Mouse (Mus musculus) cerebellum, adult 8-10 months (tissue): ENCODE measurements around the gene Mrnip.

Source experiments
- DNase-seq: peaks from one replicate; pipeline ENCODE4 v3.0.0; 2022

The Mrnip gene

DNA sequence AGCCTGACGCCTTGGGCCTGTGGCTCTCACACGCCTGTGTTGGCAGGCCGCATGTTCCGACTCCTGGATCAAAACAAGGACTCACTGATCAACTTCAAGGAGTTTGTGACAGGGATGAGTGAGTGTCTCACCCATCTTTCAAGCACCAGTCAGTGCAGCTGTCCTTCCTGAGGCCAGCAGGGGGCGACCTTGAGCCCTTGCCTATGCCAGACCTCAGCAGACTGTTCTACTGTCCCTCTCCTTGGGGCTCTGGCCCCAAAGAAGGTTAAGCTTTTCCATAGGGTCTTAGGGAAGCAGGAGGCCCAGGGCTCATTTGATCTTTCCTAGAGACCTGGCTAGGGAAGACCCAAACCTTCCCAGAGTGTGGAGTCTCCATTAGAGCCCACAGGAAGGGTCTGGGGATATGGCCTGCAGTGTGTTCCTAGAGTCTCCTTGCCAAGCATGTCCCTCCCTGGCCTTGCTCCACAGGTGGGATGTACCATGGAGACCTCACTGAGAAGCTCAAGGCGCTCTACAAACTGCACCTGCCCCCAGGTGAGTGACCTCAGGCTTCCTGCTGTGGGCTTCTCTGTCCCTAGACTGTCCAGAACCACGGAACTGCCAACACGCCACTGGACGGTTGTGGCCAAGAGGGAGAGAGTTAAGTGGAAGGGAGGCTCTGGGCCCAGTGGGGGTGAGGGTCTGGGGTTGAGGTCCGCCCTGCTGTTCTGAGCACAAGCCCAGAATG is 12.5 kb upstream of the Mrnip start:
- DNase-seq, result peak; percentile 45

DNA sequence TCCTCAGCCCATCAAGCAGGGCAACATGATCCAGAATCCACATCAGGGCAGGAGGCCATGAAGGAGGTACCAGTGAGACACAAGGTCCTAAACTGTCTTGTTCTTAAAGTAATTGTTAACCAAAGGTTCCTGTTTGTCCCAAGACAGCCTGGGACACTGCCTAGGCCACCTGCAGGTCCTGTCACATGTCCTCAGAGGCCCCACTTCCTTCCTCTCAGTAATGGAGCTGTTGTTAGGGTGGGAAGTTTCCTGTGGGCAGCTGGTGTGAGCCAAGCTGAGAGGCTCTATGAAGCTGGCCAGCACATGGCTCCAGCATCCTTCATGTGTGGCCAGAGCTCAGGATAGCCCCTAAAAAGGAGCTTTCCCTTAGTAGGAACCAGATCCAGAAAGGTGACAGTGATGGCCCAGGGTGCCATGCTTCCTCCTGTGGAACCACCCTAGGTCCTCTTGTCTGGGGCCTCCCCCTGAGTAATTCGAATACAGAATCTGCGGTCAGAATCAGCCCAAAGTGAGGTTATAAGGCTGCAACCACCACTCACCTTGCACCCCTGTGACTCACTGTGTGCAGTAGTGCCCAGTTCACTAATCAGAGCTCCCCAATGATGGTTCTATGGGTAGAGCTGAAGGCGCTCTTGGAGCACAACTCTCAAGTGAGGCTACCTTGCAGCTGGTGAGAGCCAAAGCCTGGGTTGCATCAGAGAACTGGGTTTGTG is 11.8 kb upstream of the Mrnip start:
- DNase-seq, result no peak

DNA sequence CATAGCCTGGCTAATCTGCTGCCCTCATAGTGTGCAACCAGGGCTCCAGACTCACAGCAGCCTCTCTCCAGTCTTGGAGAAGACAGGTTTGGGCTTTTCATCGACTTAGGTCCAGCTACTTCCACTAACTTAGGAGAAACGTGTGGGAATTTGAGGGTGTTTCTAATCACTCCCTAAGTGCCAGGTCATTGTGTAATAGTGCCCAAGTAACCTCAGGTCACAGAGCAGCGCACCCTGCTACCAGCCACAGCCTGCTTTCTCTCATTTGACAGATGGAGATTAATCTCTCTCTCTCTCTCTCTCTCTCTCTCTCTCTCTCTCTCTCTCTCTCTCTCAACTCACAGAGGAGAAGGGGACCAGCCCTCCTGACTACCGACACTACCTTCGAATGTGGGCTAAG is 5.9 kb upstream of the Mrnip start:
- DNase-seq, result no peak

DNA sequence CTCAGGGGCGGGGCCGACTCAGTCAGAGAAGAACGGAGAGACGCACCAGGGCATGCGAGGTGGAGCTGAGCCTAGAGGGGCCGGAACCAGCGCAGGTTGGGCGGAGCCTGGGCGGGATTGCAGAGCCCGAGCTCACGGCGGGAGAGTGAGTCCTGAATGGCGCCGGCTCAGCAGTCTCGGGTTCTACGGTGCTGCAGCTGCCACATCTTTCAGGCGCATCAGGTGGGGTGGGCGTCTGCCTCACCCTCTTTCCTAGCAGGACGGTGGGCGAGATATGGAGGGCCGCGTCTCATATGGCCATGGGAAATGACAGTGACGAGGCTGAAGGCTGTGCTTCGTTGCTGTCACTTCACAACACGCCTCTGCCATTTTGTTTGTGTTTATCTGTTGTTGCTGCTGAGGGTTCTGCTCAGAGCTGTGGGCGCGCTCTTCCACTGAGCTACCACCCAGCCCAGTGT is 515 bp downstream of the Mrnip start:
- peak; percentile 96 for DNase-seq

DNA sequence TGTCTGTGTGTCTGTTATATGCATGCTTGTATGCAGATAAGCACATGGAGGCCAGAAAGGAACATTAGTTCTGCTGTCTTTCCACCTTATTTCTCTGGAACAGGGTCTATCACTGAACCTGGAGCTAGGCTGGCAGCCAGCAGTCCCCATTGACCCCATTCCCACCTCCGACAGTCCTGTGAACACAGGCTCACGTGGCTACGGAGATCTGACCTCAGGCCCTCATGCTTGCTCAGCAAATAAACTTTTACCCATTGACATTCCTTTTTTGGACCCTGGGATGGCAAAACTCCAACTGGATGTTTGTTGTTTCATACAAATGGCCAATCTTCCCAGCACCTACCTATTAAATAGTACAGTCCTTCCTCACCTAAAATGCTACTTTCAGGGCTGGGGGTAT is 2.1 kb downstream of the Mrnip start:
- DNase-seq, result no peak

DNA sequence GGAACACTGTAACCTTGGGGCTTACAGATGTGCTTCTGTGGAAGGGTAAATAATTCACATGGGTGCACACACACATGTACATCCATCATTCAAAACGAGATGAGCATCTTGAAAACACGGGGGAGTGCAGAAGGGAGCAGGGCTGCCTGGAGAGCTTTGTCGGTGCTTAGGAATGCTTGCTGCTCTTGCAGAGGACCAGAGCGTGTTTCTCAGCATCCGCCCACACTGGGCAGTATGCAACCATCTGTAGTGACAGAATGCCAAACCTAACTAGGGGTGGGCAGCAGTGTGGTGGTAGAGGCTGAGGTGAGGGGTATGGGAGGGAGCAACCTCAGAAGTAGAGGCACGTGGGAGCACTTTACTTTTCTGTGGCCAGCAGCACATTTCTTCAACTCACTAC is 2.9 kb downstream of the Mrnip start:
- DNase-seq, result no peak

DNA sequence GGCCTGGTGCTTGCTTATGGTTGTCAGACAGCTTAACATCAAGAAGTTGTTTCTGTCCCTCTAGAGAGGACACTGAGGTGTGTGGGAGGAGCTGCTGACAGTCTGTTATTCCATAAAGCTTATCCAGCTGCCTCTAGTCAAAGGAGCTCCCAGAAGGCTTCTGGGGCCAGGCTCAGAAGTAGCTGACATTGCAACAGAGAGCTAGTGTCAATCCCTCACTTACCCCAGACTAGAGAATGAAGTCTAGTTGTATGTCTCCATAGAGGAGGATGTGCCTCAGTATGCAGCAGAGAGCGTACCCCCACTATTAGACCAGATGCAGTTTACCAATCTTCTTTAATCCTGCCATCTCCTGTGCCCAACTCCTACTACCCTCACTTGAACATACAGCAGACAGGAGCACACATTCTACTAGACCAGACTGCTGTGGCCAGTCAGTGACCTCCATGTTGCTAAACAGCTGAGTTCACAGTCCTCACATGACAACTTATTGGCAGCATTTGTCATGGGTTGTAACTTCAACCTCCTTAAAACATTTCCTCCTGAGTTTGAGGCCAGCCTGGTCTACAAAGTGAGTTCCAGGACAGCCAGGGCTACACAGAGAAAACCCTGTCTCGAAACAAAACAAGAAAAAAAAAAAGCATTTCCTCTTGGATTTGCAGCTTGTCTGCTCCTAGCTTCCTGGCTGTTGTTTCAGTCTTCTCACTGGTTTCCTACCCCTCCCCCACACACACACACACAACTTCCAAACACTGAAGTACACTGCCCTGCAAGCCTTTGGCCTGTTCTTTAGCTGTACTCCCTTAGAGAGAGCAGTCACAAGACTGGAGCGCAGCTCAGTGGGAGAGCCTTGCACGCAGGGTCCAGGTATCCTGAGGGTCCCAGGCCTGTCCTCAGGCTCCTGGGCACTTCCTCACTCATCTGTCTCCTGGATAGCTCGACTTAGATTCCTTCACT is 4.6 kb downstream of the Mrnip start:
- no peak for DNase-seq

DNA sequence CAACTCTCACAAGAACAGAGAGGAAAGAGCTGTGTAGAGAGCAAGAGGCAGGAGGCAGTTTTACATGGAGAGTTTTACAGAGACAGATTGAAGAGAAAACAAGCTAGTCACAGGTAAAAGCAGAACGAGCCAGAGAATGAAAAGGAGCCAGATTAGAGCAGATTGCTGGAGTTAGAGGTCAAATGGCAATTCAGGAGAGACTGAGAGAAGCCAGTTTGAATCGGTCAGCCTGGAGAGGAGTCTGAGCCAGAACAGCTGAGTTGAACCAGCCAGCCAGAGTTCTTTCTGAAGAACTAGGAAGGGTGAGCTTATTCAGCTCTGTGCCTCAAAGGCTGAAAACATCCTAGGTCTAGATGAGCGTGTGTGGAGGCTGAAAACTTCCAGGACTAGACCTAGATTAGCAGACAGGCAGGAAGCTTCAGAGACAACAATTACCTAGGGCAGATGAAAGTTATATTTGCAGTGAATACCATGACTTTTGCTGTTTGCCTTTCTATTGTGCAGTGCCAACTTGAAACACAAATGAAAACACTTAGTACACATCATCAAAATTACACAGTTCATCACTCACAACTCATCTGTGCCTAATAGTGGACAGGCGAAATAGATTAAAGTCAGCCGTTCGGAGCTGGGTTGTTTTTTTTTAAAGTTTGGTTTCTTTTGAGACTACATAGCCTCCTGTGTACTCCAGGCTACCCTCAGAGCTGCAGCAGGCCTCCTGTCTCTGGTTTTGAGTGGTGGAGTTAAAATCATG is 6.4 kb downstream of the Mrnip start:
- DNase-seq, result no peak

DNA sequence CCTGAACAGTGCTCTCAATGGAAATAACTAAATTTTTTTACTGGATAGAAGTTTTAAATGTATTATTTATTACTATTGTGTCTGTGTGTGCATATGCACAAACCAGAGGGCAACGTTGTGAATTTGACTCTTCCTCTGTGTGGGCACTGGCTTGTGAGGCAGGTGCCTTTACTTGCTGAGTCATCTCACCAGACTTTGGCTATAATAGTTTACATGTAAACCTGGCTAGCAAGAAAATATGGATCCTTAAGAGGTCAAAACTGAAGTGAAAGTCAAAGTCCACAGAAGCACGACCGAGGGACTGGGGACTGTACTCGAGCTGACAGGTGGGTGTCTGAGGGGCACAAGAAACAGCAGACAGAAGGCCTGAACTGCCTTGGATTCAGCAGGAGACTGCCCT is 8.5 kb downstream of the Mrnip start:
- DNase-seq, result no peak

- DNase-seq, result no peak
These were observed 10.5 kb downstream of the Mrnip start for GRCm38 (mm10) chr11:50184788-50185187.

- DNase-seq, result no peak
These were observed 14.4 kb downstream of the Mrnip start for GRCm38 (mm10) chr11:50188682-50189081.

DNA sequence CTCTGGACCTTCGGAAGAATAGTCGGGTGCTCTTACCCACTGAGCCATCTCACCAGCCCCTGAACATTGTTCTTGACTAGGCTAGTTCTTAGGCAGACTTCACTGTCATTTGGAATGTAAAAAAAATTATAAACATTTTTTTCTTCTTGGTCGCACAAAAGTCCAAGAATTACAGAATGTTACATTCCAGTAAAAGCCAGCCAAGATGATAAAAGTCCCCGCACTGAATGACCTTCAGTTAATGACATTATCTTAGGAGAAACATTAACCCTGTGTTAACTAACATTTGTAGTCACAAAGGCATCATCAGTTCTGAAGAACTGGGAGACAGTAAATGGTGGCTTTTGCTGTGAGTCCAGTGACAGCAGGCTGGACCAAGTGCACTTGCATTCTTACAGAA is 16.1 kb downstream of the Mrnip start:
- no peak for DNase-seq

GRCm38 (mm10) chr11:50192278-50192677 is 18.0 kb downstream of the Mrnip start:
- no peak for DNase-seq

- DNase-seq, result no peak
These were observed 19.8 kb downstream of the Mrnip start for GRCm38 (mm10) chr11:50194070-50194469.

DNA sequence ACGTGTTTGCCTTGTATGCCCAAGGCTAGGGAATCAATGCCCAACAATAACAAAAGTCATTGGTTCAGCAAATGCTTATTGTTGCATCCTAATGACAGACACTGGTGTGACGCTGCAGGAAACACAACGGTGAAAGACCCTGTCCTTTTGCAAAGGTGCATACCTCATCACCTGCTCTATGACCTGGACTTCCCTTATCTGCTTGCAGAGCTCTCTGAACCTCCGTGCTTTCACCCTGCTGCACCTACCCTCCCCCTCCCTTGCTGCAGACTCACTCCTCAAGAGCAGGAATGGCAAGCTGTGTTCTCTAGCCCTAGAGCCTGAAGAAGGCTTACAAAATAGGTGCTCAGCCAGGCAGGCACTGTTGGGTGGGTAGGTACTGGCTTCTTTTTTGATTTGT is 20.5 kb downstream of the Mrnip start:
- DNase-seq, result no peak

GRCm38 (mm10) chr11:50197500-50197899 is 23.3 kb downstream of the Mrnip start:
- no peak for DNase-seq

DNA sequence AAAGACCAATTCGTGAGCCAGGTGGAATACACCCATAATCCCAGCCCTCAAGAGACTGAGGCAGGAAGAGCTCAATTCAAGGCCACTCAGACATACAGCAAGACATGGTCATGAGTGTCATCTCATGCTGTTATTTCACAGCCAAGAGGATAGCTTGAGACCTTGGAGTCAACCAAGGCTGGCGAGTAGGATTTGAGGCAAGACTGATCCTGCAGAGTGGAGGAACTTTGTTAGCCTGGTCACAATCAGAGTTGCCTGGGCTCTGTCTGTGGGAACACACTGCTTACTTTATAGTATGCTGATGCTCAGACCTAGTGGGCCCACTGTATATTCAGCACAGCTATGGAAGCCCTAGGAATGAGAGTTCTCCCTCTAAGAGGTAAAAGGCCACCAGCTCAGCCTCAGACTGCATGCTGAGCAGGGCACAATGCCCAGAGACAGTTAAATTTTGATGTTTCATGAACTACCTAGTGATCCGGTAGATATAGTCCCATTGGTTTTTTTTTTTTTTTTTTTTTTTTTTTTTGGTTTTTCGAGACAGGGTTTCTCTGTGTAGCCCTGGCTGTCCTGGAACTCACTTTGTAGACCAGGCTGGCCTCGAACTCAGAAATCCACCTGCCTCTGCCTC is 24.1 kb downstream of the Mrnip start:
- no peak for DNase-seq

DNA sequence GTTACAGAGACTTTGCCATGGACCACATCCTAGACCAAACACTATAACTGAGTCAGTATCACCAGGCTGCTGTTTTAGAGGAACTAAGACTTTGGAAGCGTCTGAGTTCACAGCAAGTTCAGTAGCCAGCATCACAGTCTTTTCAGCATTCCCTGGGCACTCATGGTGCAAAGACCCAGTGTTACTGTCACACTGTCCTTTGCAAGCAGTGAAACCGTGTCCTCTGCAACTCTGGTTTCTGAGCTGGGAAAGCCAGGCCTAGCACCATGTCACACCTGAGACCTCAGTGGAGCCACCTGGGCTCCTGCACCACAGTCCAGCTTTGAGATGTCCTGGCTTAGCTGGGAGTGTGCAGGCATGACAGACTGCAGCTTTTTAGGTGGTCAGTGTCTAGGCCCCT is 24.7 kb downstream of the Mrnip start:
- no peak for DNase-seq

DNA sequence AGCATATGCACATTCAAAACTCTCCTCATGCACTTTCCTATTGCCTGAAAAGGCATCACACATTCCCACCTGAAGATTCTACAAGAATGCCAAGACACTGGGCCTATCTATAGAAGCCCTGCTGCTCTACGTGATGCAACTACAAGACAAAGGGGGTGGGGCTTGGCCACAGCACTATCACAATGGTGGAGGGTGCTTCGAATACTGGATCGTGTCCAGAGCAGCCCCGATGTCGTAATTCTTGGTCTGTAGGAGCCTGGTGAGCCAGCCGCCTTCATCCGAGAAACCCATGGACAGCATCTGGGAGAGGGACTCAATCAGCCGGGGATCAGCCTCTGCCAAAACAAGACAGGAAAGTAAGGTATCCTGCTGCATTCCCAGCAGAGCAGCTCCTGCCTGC is 26.4 kb downstream of the Mrnip start:
- DNase-seq, result no peak

GRCm38 (mm10) chr11:50201590-50201989 is 27.3 kb downstream of the Mrnip start:
- DNase-seq, result no peak

DNA sequence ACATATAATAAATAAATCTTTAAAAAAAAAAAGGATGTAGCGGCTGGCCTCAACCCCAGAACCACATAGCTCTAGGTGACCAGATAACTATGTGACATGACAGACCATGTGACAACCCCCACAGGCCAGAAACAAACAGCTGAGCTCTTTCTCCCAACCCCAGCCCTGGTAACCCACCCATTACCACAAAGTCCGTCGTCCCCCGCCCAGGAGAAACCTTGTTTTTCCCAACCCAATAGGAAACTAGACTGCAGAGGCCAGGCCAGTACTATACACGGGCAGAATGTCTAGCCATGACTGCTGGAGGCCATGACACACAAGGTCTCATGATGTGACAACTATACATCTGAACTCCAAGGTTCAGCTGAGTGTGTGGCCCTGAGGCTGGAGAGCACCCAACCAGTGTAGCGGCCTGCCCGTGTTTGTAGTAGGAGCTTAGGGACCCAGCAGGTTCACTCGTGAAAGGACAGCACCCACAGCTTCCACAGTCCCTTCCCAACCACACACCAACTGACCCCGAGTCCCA is 29.1 kb downstream of the Mrnip start:
- DNase-seq, result no peak

DNA sequence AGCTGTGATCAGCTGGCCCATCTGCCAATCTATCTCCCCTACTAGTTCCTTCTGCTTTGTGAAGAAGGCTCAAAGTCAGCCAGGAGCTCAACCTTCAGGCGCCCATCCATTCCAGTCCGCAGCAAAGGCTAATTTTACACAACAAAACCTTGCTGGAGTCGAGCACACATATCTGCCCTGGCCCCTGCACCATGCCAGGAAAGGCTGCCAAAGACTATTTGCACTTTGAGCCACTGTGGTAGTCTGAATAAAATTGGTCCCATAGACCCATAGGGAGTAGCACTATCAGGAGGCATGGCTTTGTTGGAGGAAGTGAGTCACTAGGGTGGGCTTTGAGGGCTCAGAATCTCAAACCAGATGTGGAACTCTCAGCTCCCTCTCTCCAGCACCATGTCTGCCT is 31.2 kb downstream of the Mrnip start:
- no peak for DNase-seq
